Mouse (Mus musculus) CH12.LX (cell line): ENCODE measurements around the gene AC170998.1.

Experiments
- CTCF ChIP-seq, 2 experiments: IDR thresholded peaks in 1 of 2; conservative IDR thresholded peaks in 1 of 2; 2 replicates each; pipeline ENCODE4 v1.5.1; 2011 to 2012; ENCODE audit warnings: low read depth in 2 of 2, low read length in 2 of 2, improper control_type of control experiment in 1 of 2, inconsistent platforms in 1 of 2, mild to moderate bottlenecking in 1 of 2, moderate library complexity in 1 of 2
- E2F4 ChIP-seq: IDR thresholded peaks from 2 replicates; pipeline ENCODE4 v1.6.1; 2011; ENCODE audit warnings: low read depth, low read length, improper control_type of control experiment; ENCODE audit not compliant: insufficient replicate concordance
- EP300 ChIP-seq: IDR thresholded peaks from 2 replicates; pipeline ENCODE4 v1.6.1; 2011; ENCODE audit warnings: low read length, improper control_type of control experiment
- MAFK ChIP-seq: IDR thresholded peaks from 2 replicates; pipeline ENCODE4 v1.6.1; 2011; ENCODE audit warnings: low read length, improper control_type of control experiment; ENCODE audit not compliant: insufficient replicate concordance
- POLR2A ChIP-seq: IDR thresholded peaks from 2 replicates; pipeline ENCODE4 v1.6.1; 2011; ENCODE audit warnings: low read depth, mild to moderate bottlenecking, improper control_type of control experiment, low read length
- TBP ChIP-seq: conservative IDR thresholded peaks from 2 replicates; pipeline ENCODE4 v1.6.1; 2011; ENCODE audit warnings: low read depth, low read length, improper control_type of control experiment
- UBTF ChIP-seq: IDR thresholded peaks from 2 replicates; pipeline ENCODE4 v1.6.1; 2012; ENCODE audit warnings: low read depth, mild to moderate bottlenecking, inconsistent platforms, low read length, improper control_type of control experiment, moderate library complexity
- USF1 ChIP-seq: IDR thresholded peaks from 2 replicates; pipeline ENCODE4 v1.6.1; 2014; ENCODE audit warnings: low read depth, mild to moderate bottlenecking, inconsistent platforms, low read length, improper control_type of control experiment
- USF2 ChIP-seq: conservative IDR thresholded peaks from 2 replicates; pipeline ENCODE4 v1.6.1; 2011; ENCODE audit warnings: low read depth, low read length, improper control_type of control experiment
- ZC3H11A ChIP-seq: IDR thresholded peaks from 2 replicates; pipeline ENCODE4 v1.6.1; 2012; ENCODE audit warnings: low read depth, mild to moderate bottlenecking, inconsistent platforms, low read length, improper control_type of control experiment
- ZNF384 ChIP-seq: IDR thresholded peaks from 2 replicates; pipeline ENCODE4 v1.6.1; 2012; ENCODE audit warnings: low read depth, low read length, improper control_type of control experiment, inconsistent platforms

DNA sequence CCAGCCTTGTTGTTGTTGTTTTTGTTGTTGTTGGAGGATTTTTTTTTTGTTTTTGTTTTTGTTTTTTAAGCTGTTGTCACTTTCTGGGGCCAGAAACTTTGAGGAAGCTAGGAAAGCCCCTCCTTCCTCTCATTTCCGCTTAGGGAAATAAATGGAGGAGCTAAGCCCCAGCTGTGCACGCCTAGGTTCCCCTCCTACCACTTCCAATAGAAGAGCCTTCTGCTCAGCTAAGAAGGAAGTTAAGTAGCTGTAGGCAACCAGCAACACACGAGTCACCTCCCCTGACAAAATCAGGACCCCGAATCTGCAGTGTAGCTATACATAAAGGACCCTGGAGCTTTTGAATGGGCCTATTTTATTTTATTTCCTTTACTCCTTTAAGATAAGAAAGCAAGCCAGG lies 12.1 kb downstream of the AC170998.1 start:
- no peak for TF ChIP-seq CTCF (conservative IDR thresholded peaks at IDR 0.05 in 1 of 2, IDR thresholded peaks at IDR 0.05 in 1 of 2; ENCODE audit: low read depth in 2 of 2, low read length in 2 of 2)
- TF ChIP-seq POLR2A: no peak
- no peak for TF ChIP-seq UBTF
- TF ChIP-seq E2F4: no peak
- TF ChIP-seq EP300: no peak
- no peak for TF ChIP-seq TBP
- no peak for TF ChIP-seq USF2
- no peak for TF ChIP-seq MAFK
- no peak for TF ChIP-seq ZC3H11A
- no peak for TF ChIP-seq USF1
- TF ChIP-seq ZNF384: no peak
